Mouse (Mus musculus) olfactory bulb, adult 2 months (tissue): Measurements from ENCODE around the gene 9230112D13Rik.

Experiments used
- CTCF ChIP-seq: fragments of 200-500 bp; IDR thresholded peaks from 2 replicates; pipeline ENCODE4 v1.5.1; 2012; ENCODE audit warnings: low read depth, mild to moderate bottlenecking, low read length, moderate library complexity; ENCODE audit not compliant: insufficient read depth
- POLR2A ChIP-seq: fragments of 200-500 bp; IDR thresholded peaks from 2 replicates; pipeline ENCODE4 v1.6.1; 2012; ENCODE audit warnings: mild to moderate bottlenecking, low read depth, low read length, moderate library complexity; ENCODE audit not compliant: insufficient read depth

- TF ChIP-seq CTCF: no peak
- TF ChIP-seq POLR2A: no peak
Measured at GRCm38 (mm10) chr14:34508187-34508840, 14.3 kb downstream of the 9230112D13Rik start.
